Mouse (Mus musculus): Measurements from ENCODE around the gene Ccdc141. TPM values are rescaled to one million over a fixed set of nuclear protein-coding genes. Genes with fewer than 3 reads are reported as not detected.

The Ccdc141 gene
- polyA plus RNA-seq, 1 experiment from 2014 or later = 3.0 TPM

- Histone ChIP-seq H3K4me1 (ENCODE audit: insufficient read depth) (no peaks in the 10 kb centered on the region), H3K36me3 (replicated peaks; ENCODE audit: insufficient read depth, low read length) (no peaks in the 10 kb centered on the region), H3K4me3 (ENCODE audit: low read depth, low read length) (no peak overlapping the region), H3K27me3 (ENCODE audit: insufficient read depth, low read length) (no peaks in the 10 kb centered on the region), H3K9ac (replicated peaks) (no peak overlapping the region), H3K4me2 (ENCODE audit: low read depth, low read length) (no peak overlapping the region), H3K27ac (ENCODE audit: low read depth) (no peak overlapping the region), H3K9me3 (ENCODE audit: low read length) (no peaks in the 10 kb centered on the region)
- ATAC-seq (no peak), DNase-seq (no peak)
- TF ChIP-seq CTCF (IDR thresholded peaks at IDR 0.05; ENCODE audit: low read depth) (no peak), EP300 (IDR thresholded peaks at IDR 0.05; ENCODE audit: low read depth) (no peak)
- 43% methylated on average over 5 of the region's 5 CpGs for WGBS (ENCODE audit: insufficient replicate concordance)
Observed at GRCm38 (mm10) chr2:76983601-76984000, 186.8 kb downstream of the Ccdc141 start.

GRCm38 (mm10) chr2:76982391-76983145 lies 187.9 kb downstream of the Ccdc141 start, which contains the start of gene Ttn:
Gene Ttn, minus strand, starts transcription at chr2:76982547.
- 70% methylated on average over 18 of the region's 18 CpGs for WGBS (ENCODE audit: insufficient replicate concordance)
- Histone ChIP-seq H3K9ac (replicated peaks) (no peak within 1 kb of the TSS), H3K4me2 (ENCODE audit: low read depth, low read length) (no peak within 1 kb of the TSS), H3K4me3 (ENCODE audit: low read depth, low read length) (no peak within 1 kb of the TSS), H3K27ac (ENCODE audit: low read depth) (no peak within 1 kb of the TSS), H3K27me3 (ENCODE audit: insufficient read depth, low read length) (no peaks in the 10 kb centered on the region), H3K36me3 (replicated peaks; ENCODE audit: insufficient read depth, low read length) (no peaks in the 10 kb centered on the region), H3K4me1 (ENCODE audit: insufficient read depth) (no peaks in the 10 kb centered on the region), H3K9me3 (ENCODE audit: low read length) (no peaks in the 10 kb centered on the region)
- DNase-seq = no peak
- ATAC-seq = no peak
- TF ChIP-seq CTCF (IDR thresholded peaks at IDR 0.05; ENCODE audit: low read depth) (no peak), EP300 (IDR thresholded peaks at IDR 0.05; ENCODE audit: low read depth) (no peak)

GRCm38 (mm10) chr2:76981717-76982116 lies 188.7 kb downstream of the Ccdc141 start:
- Histone ChIP-seq H3K27ac (ENCODE audit: low read depth) (no peak overlapping the region), H3K9me3 (ENCODE audit: low read length) (no peaks in the 10 kb centered on the region), H3K36me3 (replicated peaks; ENCODE audit: insufficient read depth, low read length) (no peaks in the 10 kb centered on the region), H3K9ac (replicated peaks) (no peak overlapping the region), H3K4me2 (ENCODE audit: low read depth, low read length) (no peak overlapping the region), H3K27me3 (ENCODE audit: insufficient read depth, low read length) (no peaks in the 10 kb centered on the region), H3K4me1 (ENCODE audit: insufficient read depth) (no peaks in the 10 kb centered on the region), H3K4me3 (ENCODE audit: low read depth, low read length) (no peak overlapping the region)
- 57% methylated on average over 5 of the region's 5 CpGs for WGBS (ENCODE audit: insufficient replicate concordance)
- TF ChIP-seq CTCF (IDR thresholded peaks at IDR 0.05; ENCODE audit: low read depth) (no peak), EP300 (IDR thresholded peaks at IDR 0.05; ENCODE audit: low read depth) (no peak)
- DNase-seq = no peak
- no peak for ATAC-seq

- 50% methylated on average over 9 of the region's 9 CpGs for WGBS (ENCODE audit: insufficient replicate concordance)
- H3K4me3 ChIP-seq (ENCODE audit: low read depth, low read length) = no peak overlapping the region
- H3K9ac ChIP-seq (replicated peaks) = no peak overlapping the region
- peak; percentile 26 for DNase-seq
- H3K4me1 ChIP-seq (ENCODE audit: insufficient read depth) = no peaks in the 10 kb centered on the region
- no peaks in the 10 kb centered on the region for H3K9me3 ChIP-seq (ENCODE audit: low read length)
- H3K27me3 ChIP-seq (ENCODE audit: insufficient read depth, low read length) = no peaks in the 10 kb centered on the region
- no peaks in the 10 kb centered on the region for H3K36me3 ChIP-seq (replicated peaks; ENCODE audit: insufficient read depth, low read length)
- TF ChIP-seq CTCF (IDR thresholded peaks at IDR 0.05; ENCODE audit: low read depth) (peak; percentile 80), EP300 (IDR thresholded peaks at IDR 0.05; ENCODE audit: low read depth) (no peak)
- no peak overlapping the region for H3K4me2 ChIP-seq (ENCODE audit: low read depth, low read length)
- H3K27ac ChIP-seq (ENCODE audit: low read depth) = no peak overlapping the region
- ATAC-seq = peak; percentile 67; the same call in 1 of the 2 replicates
Observed at GRCm38 (mm10) chr2:76980146-76980545, 190.3 kb downstream of the Ccdc141 start.

- Histone ChIP-seq H3K4me2 (ENCODE audit: low read depth, low read length) (no peak overlapping the region), H3K9ac (replicated peaks) (no peak overlapping the region), H3K36me3 (replicated peaks; ENCODE audit: insufficient read depth, low read length) (no peaks in the 10 kb centered on the region), H3K4me3 (ENCODE audit: low read depth, low read length) (no peak overlapping the region), H3K4me1 (ENCODE audit: insufficient read depth) (no peaks in the 10 kb centered on the region), H3K27ac (ENCODE audit: low read depth) (no peak overlapping the region), H3K27me3 (ENCODE audit: insufficient read depth, low read length) (no peaks in the 10 kb centered on the region), H3K9me3 (ENCODE audit: low read length) (no peaks in the 10 kb centered on the region)
- ATAC-seq = no peak
- no peak for TF ChIP-seq EP300 (IDR thresholded peaks at IDR 0.05; ENCODE audit: low read depth)
- WGBS (ENCODE audit: insufficient replicate concordance) = 70% methylated on average over 6 of the region's 6 CpGs
- DNase-seq = no peak
Observed at GRCm38 (mm10) chr2:76977650-76978049, 192.8 kb downstream of the Ccdc141 start.

- no peak for DNase-seq
- Histone ChIP-seq H3K27me3 (ENCODE audit: insufficient read depth, low read length) (no peaks in the 10 kb centered on the region), H3K4me3 (ENCODE audit: low read depth, low read length) (no peak overlapping the region), H3K27ac (ENCODE audit: low read depth) (no peak overlapping the region), H3K36me3 (replicated peaks; ENCODE audit: insufficient read depth, low read length) (no peaks in the 10 kb centered on the region), H3K4me2 (ENCODE audit: low read depth, low read length) (no peak overlapping the region), H3K9me3 (ENCODE audit: low read length) (no peaks in the 10 kb centered on the region), H3K4me1 (ENCODE audit: insufficient read depth) (no peaks in the 10 kb centered on the region), H3K9ac (replicated peaks) (no peak overlapping the region)
- TF ChIP-seq CTCF (IDR thresholded peaks at IDR 0.05; ENCODE audit: low read depth) = no peak
- 67% methylated on average over 4 of the region's 4 CpGs for WGBS (ENCODE audit: insufficient replicate concordance)
- no peak for ATAC-seq
Observed at GRCm38 (mm10) chr2:76972051-76972450, 198.4 kb downstream of the Ccdc141 start.

All from liver, postnatal 0 days (tissue).